Mouse (Mus musculus) MEL (cell line): ENCODE results near the gene Fndc8. TPM values are rescaled to one million over a fixed set of nuclear protein-coding genes. Genes with fewer than 3 reads are reported as not detected.

ENCODE experiments used
- DNase-seq: peaks from one replicate; pipeline ENCODE4 v3.0.0; 2011; ENCODE audit warnings: low read depth, low spot score
- H3K27ac ChIP-seq: 2 replicates; pipeline ENCODE4 v1.5.1; 2012; ENCODE audit warnings: low read depth, mild to moderate bottlenecking, control low read depth, low read length, moderate library complexity; ENCODE audit not compliant: control insufficient read depth
- H3K27me3 ChIP-seq, 2 experiments: fragments of 150-350 bp in 1 of 2; sonication (generic) in 1 of 2; 2 replicates each; pipeline ENCODE4 v1.6.1; 2012; ENCODE audit warnings: low read length in 2 of 2, mild to moderate bottlenecking in 2 of 2, improper control_type of control experiment in 1 of 2, moderate library complexity in 1 of 2; ENCODE audit not compliant: insufficient read depth in 2 of 2, control insufficient read depth in 1 of 2
- H3K36me3 ChIP-seq, 2 experiments: 2 replicates each; pipeline ENCODE4 v1.6.1; 2012 to 2014; ENCODE audit warnings: low read length in 2 of 2, improper control_type of control experiment in 1 of 2, inconsistent platforms in 1 of 2, mild to moderate bottlenecking in 1 of 2; ENCODE audit not compliant: insufficient read depth in 2 of 2, control insufficient read depth in 1 of 2
- H3K4me1 ChIP-seq, 2 experiments: fragments of 150-350 bp in 1 of 2; sonication (generic) in 1 of 2; 2 replicates each; pipeline ENCODE4 v1.6.1; 2012; ENCODE audit warnings: low read length in 2 of 2, improper control_type of control experiment in 1 of 2, mild to moderate bottlenecking in 1 of 2; ENCODE audit not compliant: insufficient read depth in 2 of 2, control insufficient read depth in 1 of 2
- H3K4me3 ChIP-seq, 2 experiments: fragments of 150-350 bp in 1 of 2; sonication (generic) in 1 of 2; 2 replicates each; pipeline ENCODE4 v1.5.1; 2012; ENCODE audit warnings: low read depth in 2 of 2, low read length in 2 of 2, mild to moderate bottlenecking in 2 of 2, moderate library complexity in 2 of 2, control low read depth in 1 of 2, improper control_type of control experiment in 1 of 2; ENCODE audit not compliant: control insufficient read depth in 1 of 2, insufficient read depth in 1 of 2
- H3K79me2 ChIP-seq: 2 replicates; pipeline ENCODE4 v1.6.1; 2012; ENCODE audit warnings: mild to moderate bottlenecking, low read length, moderate library complexity; ENCODE audit not compliant: control insufficient read depth, poor library complexity, insufficient read depth
- H3K9ac ChIP-seq: 2 replicates; pipeline ENCODE4 v1.6.1; 2012; ENCODE audit warnings: low read depth, mild to moderate bottlenecking, control low read depth, low read length, moderate library complexity; ENCODE audit not compliant: control insufficient read depth, poor library complexity, severe bottlenecking
- H3K9me3 ChIP-seq: fragments of 150-350 bp; sonication (generic); replicated peaks from 2 replicates; pipeline ENCODE4 v1.6.1; 2012; ENCODE audit warnings: mild to moderate bottlenecking, low read length, improper control_type of control experiment, moderate library complexity; ENCODE audit not compliant: insufficient read depth
- CHD1 ChIP-seq: IDR thresholded peaks from 2 replicates; pipeline ENCODE4 v1.6.1; 2012; ENCODE audit warnings: low read depth, mild to moderate bottlenecking, inconsistent platforms, low read length, improper control_type of control experiment
- CTCF ChIP-seq, 3 experiments: IDR thresholded peaks in 2 of 3; conservative IDR thresholded peaks in 1 of 3; 2 replicates each; pipeline ENCODE4 v1.5.1; 2011 to 2012; ENCODE audit warnings: low read length in 3 of 3, low read depth in 2 of 3, mild to moderate bottlenecking in 2 of 3, improper control_type of control experiment in 1 of 3, inconsistent platforms in 1 of 3, mixed read lengths in 1 of 3, moderate library complexity in 1 of 3; ENCODE audit not compliant: control insufficient read depth in 1 of 3, insufficient read depth in 1 of 3, poor library complexity in 1 of 3, severe bottlenecking in 1 of 3
- E2F4 ChIP-seq: IDR thresholded peaks from 2 replicates; pipeline ENCODE4 v1.6.1; 2011; ENCODE audit warnings: low read depth, low read length, improper control_type of control experiment, borderline replicate concordance
- EP300 ChIP-seq, 2 experiments: IDR thresholded peaks; 2 replicates each; pipeline ENCODE4 v1.6.1; 2011; ENCODE audit warnings: improper control_type of control experiment in 2 of 2, low read length in 2 of 2, low read depth in 1 of 2, mild to moderate bottlenecking in 1 of 2
- ETS1 ChIP-seq: IDR thresholded peaks from 2 replicates; pipeline ENCODE4 v1.6.1; 2012; ENCODE audit warnings: low read depth, mild to moderate bottlenecking, inconsistent platforms, low read length, improper control_type of control experiment, moderate library complexity
- GABPA ChIP-seq: IDR thresholded peaks from 2 replicates; pipeline ENCODE4 v1.6.1; 2012; ENCODE audit warnings: low read depth, mild to moderate bottlenecking, inconsistent platforms, low read length, improper control_type of control experiment, moderate library complexity
- MAX ChIP-seq: IDR thresholded peaks from 2 replicates; pipeline ENCODE4 v1.6.1; 2011; ENCODE audit warnings: low read length, improper control_type of control experiment
- MAZ ChIP-seq: IDR thresholded peaks from 2 replicates; pipeline ENCODE4 v1.6.1; 2012; ENCODE audit warnings: low read depth, mild to moderate bottlenecking, inconsistent platforms, low read length, improper control_type of control experiment
- MYC ChIP-seq: IDR thresholded peaks from 2 replicates; pipeline ENCODE4 v1.6.1; 2011; ENCODE audit warnings: low read depth, mild to moderate bottlenecking, low read length, improper control_type of control experiment, moderate library complexity
- NELFE ChIP-seq: IDR thresholded peaks from 2 replicates; pipeline ENCODE4 v1.6.1; 2011; ENCODE audit warnings: low read depth, low read length, improper control_type of control experiment
- POLR2A ChIP-seq, 2 experiments: IDR thresholded peaks; 2 replicates each; pipeline ENCODE4 v1.6.1; 2011 to 2012; ENCODE audit warnings: low read length in 2 of 2, mild to moderate bottlenecking in 2 of 2, control low read depth in 1 of 2, improper control_type of control experiment in 1 of 2, low read depth in 1 of 2, moderate library complexity in 1 of 2; ENCODE audit not compliant: control insufficient read depth in 1 of 2, insufficient read depth in 1 of 2, poor library complexity in 1 of 2
- RCOR1 ChIP-seq: IDR thresholded peaks from 2 replicates; pipeline ENCODE4 v1.6.1; 2012; ENCODE audit warnings: low read depth, mild to moderate bottlenecking, inconsistent platforms, low read length, improper control_type of control experiment
- SIN3A ChIP-seq: IDR thresholded peaks from 2 replicates; pipeline ENCODE4 v1.6.1; 2012; ENCODE audit warnings: low read length, improper control_type of control experiment, inconsistent platforms
- SMC3 ChIP-seq: IDR thresholded peaks from 2 replicates; pipeline ENCODE4 v1.6.1; 2011; ENCODE audit warnings: low read depth, low read length, improper control_type of control experiment
- TAL1 ChIP-seq: IDR thresholded peaks from 2 replicates; pipeline ENCODE4 v1.6.1; 2012; ENCODE audit warnings: mild to moderate bottlenecking, inconsistent platforms, low read length, moderate library complexity, mixed read lengths
- TBP ChIP-seq: IDR thresholded peaks from 2 replicates; pipeline ENCODE4 v1.8.0; 2011; ENCODE audit warnings: low read depth, low read length, improper control_type of control experiment
- TCF12 ChIP-seq: IDR thresholded peaks from 2 replicates; pipeline ENCODE4 v1.6.1; 2014; ENCODE audit warnings: low read depth, mild to moderate bottlenecking, inconsistent platforms, low read length, improper control_type of control experiment, moderate library complexity
- USF1 ChIP-seq: IDR thresholded peaks from 2 replicates; pipeline ENCODE4 v1.6.1; 2014; ENCODE audit warnings: low read depth, mild to moderate bottlenecking, inconsistent platforms, low read length, improper control_type of control experiment, moderate library complexity
- USF2 ChIP-seq, 2 experiments: IDR thresholded peaks; 2 replicates each; pipeline ENCODE4 v1.6.1; 2011 to 2012; ENCODE audit warnings: improper control_type of control experiment in 2 of 2, low read length in 2 of 2, borderline replicate concordance in 1 of 2, inconsistent platforms in 1 of 2, low read depth in 1 of 2, mild to moderate bottlenecking in 1 of 2; ENCODE audit not compliant: insufficient read depth in 1 of 2
- ZMIZ1 ChIP-seq: IDR thresholded peaks from 2 replicates; pipeline ENCODE4 v1.6.1; 2012; ENCODE audit warnings: low read depth, mild to moderate bottlenecking, inconsistent platforms, low read length, improper control_type of control experiment, moderate library complexity
- ZNF384 ChIP-seq: IDR thresholded peaks from 2 replicates; pipeline ENCODE4 v1.6.1; 2012; ENCODE audit warnings: low read depth, mild to moderate bottlenecking, inconsistent platforms, low read length, improper control_type of control experiment
- polyA plus RNA-seq, 2 experiments: library from polyadenylated mRNA; stranded (reverse) in 1 of 2; unstranded in 1 of 2; fragments of >175 nt in 1 of 2; fragments of >200 nt in 1 of 2; gene quantifications; 2 replicates each; pipeline versions ENCODE4 v1.2.1 to v1.2.4; 2012; ENCODE audit warnings: low replicate concordance in 2 of 2, low read depth in 1 of 2; ENCODE audit not compliant: insufficient read length in 2 of 2, insufficient read depth in 1 of 2, missing spikeins in 1 of 2
- total RNA-seq: library from RNA; depleted of rRNA; stranded (reverse); fragments of 300-350 nt; gene quantifications from 2 replicates; pipeline ENCODE4 v1.2.3, GENCODE M21; 2012; rRNA removed

Fndc8 gene
- total RNA-seq = 0.07 and 0.15 TPM in 2 replicates
- polyA plus RNA-seq = under 1 TPM in 1 of 2 experiments, not detected in 1; 0.72 TPM

DNA sequence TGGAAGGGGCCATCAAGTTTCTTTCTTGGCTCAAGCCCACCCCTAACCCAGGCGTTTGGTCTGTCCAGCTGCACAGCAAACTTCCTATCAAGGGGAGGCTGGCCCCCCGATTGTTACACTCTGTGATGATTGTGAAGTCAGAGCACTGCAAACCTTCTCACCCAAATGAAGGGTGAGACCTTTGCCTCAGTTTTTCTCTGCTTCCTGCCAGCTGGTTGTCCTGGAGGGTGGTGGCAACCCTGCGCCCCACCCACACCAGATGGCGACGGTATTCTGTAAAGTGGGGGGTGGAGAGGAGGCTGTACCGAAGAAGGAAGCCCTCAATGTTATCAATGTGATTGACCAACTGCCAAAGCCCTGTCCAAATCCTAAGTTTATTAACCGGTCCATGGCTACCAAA lies at the start of gene Fndc8:
Gene Fndc8, plus strand, starts transcription at position 189 of the 400 bp plus-strand sequence.
- Histone ChIP-seq H3K9me3 (no peaks in the 10 kb centered on the region), H3K27ac (no peak within 1 kb of the TSS), H3K4me3 (no peak within 1 kb of the TSS), H3K9ac (no peak within 1 kb of the TSS), H3K4me1 (peaks cover 6 to 10% of the 10 kb centered on the region in 2 experiments; a peak in 3 of 4 replicates), H3K79me2 (peaks cover 9% of the 10 kb centered on the region), H3K36me3 (peaks cover 0 to 8% of the 10 kb centered on the region in 2 experiments; a peak in 2 of 4 replicates), H3K27me3 (no peaks in the 10 kb centered on the region)
- TF ChIP-seq SMC3 (no peak), NELFE (no peak), EP300 (IDR thresholded peaks at IDR 0.05; ENCODE audit: low read depth in 1 of 2, low read length in 2 of 2) (no peak), SIN3A (no peak), MAZ (no peak), USF1 (no peak)
- no peak for DNase-seq

DNA sequence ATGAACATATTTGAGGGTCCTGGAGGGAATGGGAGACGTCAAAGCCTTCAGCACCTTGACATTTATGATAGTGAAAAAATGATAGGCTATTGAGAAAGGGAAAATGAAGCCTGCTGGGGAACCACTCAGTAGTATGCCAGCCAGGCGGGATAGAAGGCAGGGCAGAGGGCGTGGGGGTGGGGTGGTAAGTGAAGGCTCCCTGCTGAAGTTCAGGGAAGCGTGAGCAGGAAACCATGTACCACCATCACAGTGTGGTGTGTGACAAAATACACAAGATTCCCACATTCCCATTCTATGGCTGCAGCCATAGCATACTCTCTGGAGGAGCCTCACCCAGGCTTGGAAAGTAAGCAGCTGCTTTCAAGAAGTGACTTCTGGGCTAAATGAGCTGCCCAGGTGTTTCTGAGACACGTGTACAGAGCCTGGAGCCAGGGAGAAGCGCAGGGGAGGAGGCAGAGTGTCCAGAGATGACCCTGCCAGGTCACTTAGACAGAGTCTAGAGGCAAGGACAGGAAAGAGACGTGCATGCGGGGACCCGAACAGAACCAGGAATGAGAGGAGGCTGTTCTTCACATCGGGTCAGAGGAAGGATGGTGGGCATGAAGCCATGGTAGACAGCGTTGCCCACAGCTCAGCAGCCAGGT lies 47.0 kb upstream of the Fndc8 start:
- peak overlapping the region; percentile 67 for H3K9ac ChIP-seq
- TF ChIP-seq SIN3A (no peak), E2F4 (no peak), GABPA (0 out of 2 replicates have a peak, but pooled peaks have one; percentile 20), TAL1 (no peak), POLR2A (IDR thresholded peaks at IDR 0.05; ENCODE audit: control insufficient read depth in 1 of 2, insufficient read depth in 1 of 2, low read depth in 1 of 2, low read length in 2 of 2, poor library complexity in 1 of 2) (0 out of 4 replicates have a peak, but pooled peaks of 1 of the 2 experiments have one; percentile 13), CHD1 (no peak; the same call in 1 of the 2 replicates)
- peak overlapping the region; percentile 52 to 53 for H3K4me3 ChIP-seq
- H3K4me1 ChIP-seq = peaks cover 21 to 31% of the 10 kb centered on the region in 2 experiments
- H3K27me3 ChIP-seq = no peaks in the 10 kb centered on the region
- H3K9me3 ChIP-seq = no peaks in the 10 kb centered on the region
- peaks cover 3% of the 10 kb centered on the region for H3K79me2 ChIP-seq
- no peak for DNase-seq
- H3K27ac ChIP-seq = peak overlapping the region; percentile 88
- peaks cover 0 to 32% of the 10 kb centered on the region in 2 experiments; a peak in 2 of 4 replicates for H3K36me3 ChIP-seq

DNA sequence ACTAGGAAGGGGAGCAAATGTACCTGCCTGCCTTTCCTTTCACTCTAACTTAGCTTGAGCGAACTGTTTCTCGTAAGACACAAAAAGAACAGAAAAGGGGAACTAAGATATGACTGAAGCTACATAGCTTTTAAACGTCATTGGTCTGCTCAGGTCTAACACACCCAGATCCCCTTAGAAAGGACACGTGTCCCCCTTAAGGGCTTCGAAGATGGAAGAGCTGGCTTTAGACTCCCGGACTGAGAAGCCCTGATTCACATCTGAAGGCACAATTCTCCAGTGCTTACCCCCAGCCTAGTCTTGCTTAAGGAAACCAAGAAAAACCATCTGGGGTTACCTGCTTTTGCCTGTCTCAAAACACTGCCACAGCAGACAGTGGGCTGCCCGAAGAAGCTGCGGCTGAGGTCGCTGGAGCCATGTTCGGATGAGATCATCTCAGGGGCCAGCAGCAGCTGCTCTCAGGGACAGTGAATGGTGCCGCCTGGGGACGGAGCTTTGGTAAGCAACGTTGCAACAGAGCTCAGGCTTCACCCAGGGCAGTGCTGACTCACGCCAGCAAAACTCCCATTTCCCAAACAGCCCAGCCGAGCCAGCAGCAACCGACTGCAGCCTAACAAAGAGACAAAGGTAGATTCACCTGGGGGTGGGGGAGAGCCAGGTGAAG lies 46.4 kb upstream of the Fndc8 start:
- H3K79me2 ChIP-seq = peaks cover 3% of the 10 kb centered on the region
- peak; percentile 92 for DNase-seq
- peak overlapping the region; percentile 88 for H3K27ac ChIP-seq
- peaks cover 0 to 32% of the 10 kb centered on the region in 2 experiments; a peak in 2 of 4 replicates for H3K36me3 ChIP-seq
- H3K4me3 ChIP-seq = peak overlapping the region; percentile 53 to 59
- H3K4me1 ChIP-seq = peaks cover 21 to 31% of the 10 kb centered on the region in 2 experiments
- H3K9ac ChIP-seq = peak overlapping the region; percentile 67
- H3K9me3 ChIP-seq = no peaks in the 10 kb centered on the region
- H3K27me3 ChIP-seq = no peaks in the 10 kb centered on the region
- TF ChIP-seq MYC (peak; percentile 95), ZNF384 (no peak), EP300 (IDR thresholded peaks at IDR 0.05; ENCODE audit: low read depth in 1 of 2, low read length in 2 of 2) (peak; percentile 28 to 63; a peak in 3 of 4 replicates), USF2 (IDR thresholded peaks at IDR 0.05; ENCODE audit: borderline replicate concordance in 1 of 2, insufficient read depth in 1 of 2, low read depth in 1 of 2, low read length in 2 of 2) (peak in 1 of 2 experiments; percentile 43; a peak in 1 of 4 replicates), ETS1 (peak; percentile 57), SIN3A (peak; percentile 79; the same call in 1 of the 2 replicates), CHD1 (no peak), RCOR1 (peak; percentile 14; the same call in 1 of the 2 replicates), MAX (peak; percentile 98), POLR2A (IDR thresholded peaks at IDR 0.05; ENCODE audit: control insufficient read depth in 1 of 2, insufficient read depth in 1 of 2, low read depth in 1 of 2, low read length in 2 of 2, poor library complexity in 1 of 2) (peak in 1 of 2 experiments; percentile 62; a peak in 2 of 4 replicates), CTCF (IDR thresholded peaks at IDR 0.05 in 2 of 3, conservative IDR thresholded peaks at IDR 0.05 in 1 of 3; ENCODE audit: control insufficient read depth in 1 of 3, insufficient read depth in 1 of 3, low read depth in 2 of 3, low read length in 3 of 3, poor library complexity in 1 of 3, severe bottlenecking in 1 of 3) (0 out of 6 replicates have a peak, but pooled peaks of 1 of the 3 experiments have one; percentile 5), TBP (peak; percentile 63; the same call in 1 of the 2 replicates), ZMIZ1 (peak; percentile 47; the same call in 1 of the 2 replicates), TCF12 (peak; percentile 41; the same call in 1 of the 2 replicates), NELFE (peak; percentile 50; the same call in 1 of the 2 replicates)
